Mouse (Mus musculus) kidney, adult 2 months (tissue): ENCODE measurements around the gene AW822073. TPM values are rescaled to one million over a fixed set of nuclear protein-coding genes. Genes with fewer than 3 reads are reported as not detected.
A peak's percentile ranks its signal among the peaks of the same experiment; 100 is the strongest.
"Not testable (repeated sequence)": the region's sequence is repeated elsewhere in the genome, so short reads cannot be mapped to it uniquely, and the experiment has no call there.

ENCODE experiments used
- DNase-seq: peaks from one replicate; pipeline ENCODE4 v3.0.0; 2021
- H3K27ac ChIP-seq: fragments of 200-500 bp; 2 replicates; pipeline ENCODE4 v1.5.1; 2012; ENCODE audit warnings: low read depth, low read length, control low read depth, inconsistent platforms; ENCODE audit not compliant: insufficient read depth
- H3K27me3 ChIP-seq: fragments of 200-500 bp; replicated peaks from 2 replicates; pipeline ENCODE4 v1.6.1; 2012; ENCODE audit warnings: mild to moderate bottlenecking, moderate library complexity, low read length, inconsistent platforms; ENCODE audit not compliant: control insufficient read depth, insufficient read depth
- H3K36me3 ChIP-seq: fragments of 200-500 bp; 2 replicates; pipeline ENCODE4 v1.6.1; 2012; ENCODE audit warnings: mild to moderate bottlenecking, moderate library complexity, low read length, inconsistent platforms; ENCODE audit not compliant: control insufficient read depth, insufficient read depth
- H3K4me1 ChIP-seq: fragments of 200-500 bp; 2 replicates; pipeline ENCODE4 v1.6.1; 2011; ENCODE audit warnings: low read length; ENCODE audit not compliant: control insufficient read depth, insufficient read depth
- H3K4me3 ChIP-seq: fragments of 200-500 bp; 2 replicates; pipeline ENCODE4 v1.5.1; 2011; ENCODE audit warnings: mild to moderate bottlenecking, low read depth, low read length, control low read depth; ENCODE audit not compliant: insufficient read depth
- CTCF ChIP-seq: fragments of 200-500 bp; conservative IDR thresholded peaks from 2 replicates; pipeline ENCODE4 v1.5.1; 2011; ENCODE audit warnings: low read depth, mild to moderate bottlenecking, control low read depth, low read length, moderate library complexity, mixed read lengths; ENCODE audit not compliant: insufficient read depth, insufficient read length
- POLR2A ChIP-seq: fragments of 200-500 bp; IDR thresholded peaks from one replicate; pipeline ENCODE4 v1.6.1; 2011; ENCODE audit warnings: low read depth, low read length, control low read depth
- WGBS: fragments of 180-500 bp; shearing (Covaris S2); methylation state at CpG from one replicate; pipeline ENCODE4 v1.1.7; 2018; 5-methylcytosine and 5-hydroxymethylcytosine counted together
- polyA plus RNA-seq: library from polyadenylated mRNA; depleted of rRNA; stranded (reverse); fragments of >200 nt; gene quantifications from 2 replicates; pipeline ENCODE4 v1.2.3, GENCODE M21; 2012; rRNA removed

Gene AW822073
- polyA plus RNA-seq, result not detected in 2 replicates

- not testable (repeated sequence) for H3K27me3 ChIP-seq, H3K4me1 ChIP-seq, H3K4me3 ChIP-seq, H3K36me3 ChIP-seq, H3K27ac ChIP-seq
- 86% methylated on average over 18 of the region's 18 CpGs for WGBS
- peak; percentile 51 for DNase-seq
Observed at GRCm38 (mm10) chr10:58224827-58225785, at the start of gene AW822073. AW822073 (minus strand) TSS chr10:58224930.

DNA sequence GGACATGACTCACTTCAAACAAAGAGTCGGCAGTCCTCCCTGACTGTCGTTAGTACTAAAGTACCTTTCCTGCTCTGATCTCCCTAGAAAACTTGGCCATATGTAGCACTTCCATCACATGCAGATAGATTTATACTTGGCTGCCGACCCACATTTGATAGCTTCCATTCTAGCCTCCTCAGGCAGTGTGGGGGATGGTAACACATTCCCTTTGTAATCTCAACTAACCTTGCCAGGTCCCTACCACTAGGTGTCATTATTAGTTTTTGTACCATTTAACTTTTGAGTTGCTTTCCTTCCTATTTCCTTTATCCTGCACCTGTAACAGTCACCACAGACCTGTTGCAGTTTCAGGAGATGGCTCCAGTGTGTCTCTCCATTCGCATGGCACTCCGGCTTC lies 33.7 kb upstream of the AW822073 start:
- Histone ChIP-seq H3K27ac (no peak overlapping the region), H3K4me3 (no peak overlapping the region), H3K36me3 (peaks cover 2% of the 10 kb centered on the region), H3K4me1 (peaks cover 3% of the 10 kb centered on the region; the same call in 1 of the 2 replicates), H3K27me3 (no peaks in the 10 kb centered on the region)
- peak; percentile 17 for DNase-seq
- WGBS, result 52% methylated on average over 5 of the region's 5 CpGs
- TF ChIP-seq CTCF, result no peak
- no peak for TF ChIP-seq POLR2A

GRCm38 (mm10) chr10:58255954-58256353 lies 31.2 kb upstream of the AW822073 start:
- no peak for DNase-seq
- H3K27me3 ChIP-seq, result no peaks in the 10 kb centered on the region
- H3K4me1 ChIP-seq, result peaks cover 3% of the 10 kb centered on the region; the same call in 1 of the 2 replicates
- WGBS, result 0% methylated on average over 4 of the region's 4 CpGs
- H3K4me3 ChIP-seq, result peak overlapping the region; percentile 86
- H3K36me3 ChIP-seq, result no peaks in the 10 kb centered on the region; the same call in 1 of the 2 replicates
- H3K27ac ChIP-seq, result peak overlapping the region; percentile 52
- TF ChIP-seq POLR2A, result no peak
- no peak for TF ChIP-seq CTCF

DNA sequence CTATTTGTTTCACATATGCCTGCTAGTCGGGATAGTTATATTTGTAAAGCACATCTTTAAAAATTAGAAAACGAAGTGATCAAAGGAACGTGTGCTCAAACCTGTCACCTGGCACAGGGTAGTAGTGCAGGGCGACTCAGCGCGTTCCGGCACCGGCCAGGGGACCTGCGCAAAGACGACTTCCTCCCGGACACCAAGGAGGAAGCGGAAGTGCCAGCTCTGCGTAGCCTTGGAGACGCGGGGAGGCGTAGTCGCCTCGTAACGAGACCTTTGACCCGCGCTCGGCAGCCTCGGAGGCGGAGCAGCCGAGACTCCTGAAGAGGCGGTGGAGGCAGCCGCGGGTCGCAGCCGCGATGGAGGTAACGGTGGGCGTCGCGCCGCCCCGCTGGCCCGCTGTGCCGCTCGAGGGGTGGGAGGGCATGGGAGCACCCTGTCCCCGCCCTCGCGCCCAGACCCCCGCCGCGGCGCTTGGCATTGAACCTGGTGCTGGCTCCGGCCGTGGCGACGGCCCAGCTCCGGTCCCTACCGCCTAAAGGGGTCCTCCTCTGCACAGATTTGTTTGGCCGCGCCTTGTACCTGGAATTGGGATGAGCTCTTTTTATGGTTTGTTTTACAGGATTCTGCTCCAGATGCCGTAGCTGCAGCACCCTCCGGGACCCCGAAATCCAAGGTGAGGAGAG lies 30.6 kb upstream of the AW822073 start, which contains the start of gene Gcc2:
TSS of gene Gcc2 (plus strand) at position 285 of the 680 bp plus-strand sequence.
- DNase-seq, result peak; percentile 97

GRCm38 (mm10) chr10:58254635-58255175 lies 30.0 kb upstream of the AW822073 start:
- Histone ChIP-seq H3K4me3 (peak overlapping the region; percentile 86), H3K4me1 (peaks cover 3% of the 10 kb centered on the region; the same call in 1 of the 2 replicates), H3K27me3 (no peaks in the 10 kb centered on the region), H3K27ac (no peak overlapping the region), H3K36me3 (no peaks in the 10 kb centered on the region; the same call in 1 of the 2 replicates)
- WGBS, result 22% methylated on average over 6 of the region's 6 CpGs
- peak; percentile 13 for DNase-seq
- TF ChIP-seq CTCF, result no peak
- TF ChIP-seq POLR2A, result no peak

More for the DNA sequence above, 30.6 kb upstream of the AW822073 start, which contains the start of gene Gcc2:
- Histone ChIP-seq H3K27ac (peak within 1 kb of the TSS; percentile 66), H3K4me1 (peaks cover 3% of the 10 kb centered on the region; the same call in 1 of the 2 replicates), H3K27me3 (no peaks in the 10 kb centered on the region), H3K36me3 (no peaks in the 10 kb centered on the region; the same call in 1 of the 2 replicates), H3K4me3 (peak within 1 kb of the TSS; percentile 86)
- WGBS, result under 1% methylated on average over 58 of the region's 58 CpGs
- TF ChIP-seq CTCF, result no peak
- TF ChIP-seq POLR2A, result peak; percentile 87

DNA sequence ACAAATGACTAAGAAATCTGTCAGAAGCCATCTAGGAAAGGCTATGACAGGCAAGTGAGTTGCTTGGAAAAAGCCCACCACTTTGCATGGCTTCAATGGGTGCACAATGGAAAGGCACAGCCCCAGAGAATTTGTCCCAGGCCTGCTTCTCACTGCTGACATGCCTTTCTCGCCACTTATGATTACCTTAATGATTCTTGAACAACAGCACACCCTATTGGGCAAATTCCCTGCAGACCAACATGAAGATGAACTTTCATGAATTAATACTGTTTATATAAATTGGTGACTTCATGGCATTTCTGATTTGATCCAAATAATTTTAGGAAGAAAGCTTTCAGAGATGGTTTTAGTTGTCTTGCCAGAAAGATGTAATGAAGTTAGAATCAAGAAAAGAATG lies 24.8 kb upstream of the AW822073 start:
- no peak overlapping the region for H3K4me3 ChIP-seq
- TF ChIP-seq POLR2A (no peak), CTCF (no peak)
- H3K36me3 ChIP-seq, result no peaks in the 10 kb centered on the region
- H3K27me3 ChIP-seq, result no peaks in the 10 kb centered on the region
- H3K27ac ChIP-seq, result no peak overlapping the region
- DNase-seq, result no peak
- H3K4me1 ChIP-seq, result no peaks in the 10 kb centered on the region; the same call in 1 of the 2 replicates
- 68% methylated on average over 1 of the region's 1 CpGs for WGBS

GRCm38 (mm10) chr10:58238984-58239740 lies 14.4 kb upstream of the AW822073 start:
- not testable (repeated sequence) for H3K4me1 ChIP-seq, H3K27me3 ChIP-seq, H3K4me3 ChIP-seq, H3K36me3 ChIP-seq, H3K27ac ChIP-seq
- WGBS, result 83% methylated on average over 8 of the region's 8 CpGs
- DNase-seq, result peak; percentile 67
